Mouse (Mus musculus): ENCODE measurements around the gene Apc2. TPM values are rescaled to one million over a fixed set of nuclear protein-coding genes. Genes with fewer than 3 reads are reported as not detected.

Apc2 gene
- polyA plus RNA-seq (2012; ENCODE audit: low replicate concordance), result 0.09 and 0.10 TPM in 2 replicates

GRCm38 (mm10) chr10:80295618-80296425, at the start of gene Apc2:
Gene Apc2 (plus strand): TSS chr10:80295977.

GRCm38 (mm10) chr10:80248971-80249640, 46.7 kb upstream of the Apc2 start, which contains the start of gene Ndufs7:
Gene Ndufs7 (plus strand): TSS chr10:80249121.

GRCm38 (mm10) chr10:80260642-80261584, 34.9 kb upstream of the Apc2 start, which contains the start of the genes Gamt and Dazap1:
Gene Gamt (minus strand): TSS chr10:80261012.
Gene Dazap1 (plus strand): TSS chr10:80261486.

GRCm38 (mm10) chr10:80292251-80293146, 3.3 kb upstream of the Apc2 start, which contains the start of gene Rps15:
Gene Rps15 (plus strand): TSS chr10:80292453.

GRCm38 (mm10) chr10:80320340-80320760, 24.6 kb downstream of the Apc2 start, which contains the start of gene 2310011J03Rik:
Gene 2310011J03Rik (minus strand): TSS chr10:80320537.

GRCm38 (mm10) chr10:80329273-80330081, 33.7 kb downstream of the Apc2 start, which contains the start of the genes Pcsk4 and Reep6:
Gene Pcsk4 (minus strand): TSS chr10:80329498.
Gene Reep6 (plus strand): TSS chr10:80329953.

GRCm38 (mm10) chr10:80348244-80348781, 52.5 kb downstream of the Apc2 start, which contains the start of gene Adamtsl5:
Gene Adamtsl5 (minus strand): TSS chr10:80348412.

GRCm38 (mm10) chr10:80356001-80356682, 60.4 kb downstream of the Apc2 start, which contains the start of gene Plk5:
Gene Plk5 (plus strand): TSS chr10:80356459.

Other genes with a start within 250 kb of the Apc2 start
- 698 and 1,678 TPM in 2 replicates for gene Gpx4, start 248.8 kb upstream of the Apc2 start, polyA plus RNA-seq (2012; ENCODE audit: low replicate concordance)
- 72.7 and 82.1 TPM in 2 replicates for gene Sbno2, start 190.4 kb upstream of the Apc2 start, polyA plus RNA-seq (2012; ENCODE audit: low replicate concordance)
- gene Stk11, start 180.2 kb upstream of the Apc2 start, polyA plus RNA-seq (2012; ENCODE audit: low replicate concordance), result 127 and 185 TPM in 2 replicates
- gene Atp5d, start 157.3 kb upstream of the Apc2 start, polyA plus RNA-seq (2012; ENCODE audit: low replicate concordance), result 1,038 and 1,245 TPM in 2 replicates
- 40.1 and 43.9 TPM in 2 replicates for gene Cbarp, start 155.1 kb upstream of the Apc2 start, polyA plus RNA-seq (2012; ENCODE audit: low replicate concordance)
- gene Midn, start 147.7 kb upstream of the Apc2 start, polyA plus RNA-seq (2012; ENCODE audit: low replicate concordance), result 224 and 253 TPM in 2 replicates
- gene Cirbp, start 130.0 kb upstream of the Apc2 start, polyA plus RNA-seq (2012; ENCODE audit: low replicate concordance), result 19.6 and 38.2 TPM in 2 replicates
- 7.0 and 16.7 TPM in 2 replicates for gene 1600002K03Rik, start 123.0 kb upstream of the Apc2 start, polyA plus RNA-seq (2012; ENCODE audit: low replicate concordance)
- 1.4 and 1.8 TPM in 2 replicates for gene Efna2, start 116.5 kb upstream of the Apc2 start, polyA plus RNA-seq (2012; ENCODE audit: low replicate concordance)
- 47.2 and 117 TPM in 2 replicates for gene Mum1, start 69.5 kb upstream of the Apc2 start, polyA plus RNA-seq (2012; ENCODE audit: low replicate concordance)
- 197 and 234 TPM in 2 replicates for gene Ndufs7, start 46.9 kb upstream of the Apc2 start, polyA plus RNA-seq (2012; ENCODE audit: low replicate concordance)
- gene Gamt, start 35.0 kb upstream of the Apc2 start, polyA plus RNA-seq (2012; ENCODE audit: low replicate concordance), result 0.64 and 0.93 TPM in 2 replicates
- gene Dazap1, start 34.5 kb upstream of the Apc2 start, polyA plus RNA-seq (2012; ENCODE audit: low replicate concordance), result 831 and 856 TPM in 2 replicates
- 1,647 and 3,347 TPM in 2 replicates for gene Rps15, start 3.5 kb upstream of the Apc2 start, polyA plus RNA-seq (2012; ENCODE audit: low replicate concordance)
- 80.6 and 113 TPM in 2 replicates for gene 2310011J03Rik, start 24.6 kb downstream of the Apc2 start, polyA plus RNA-seq (2012; ENCODE audit: low replicate concordance)
- 29.8 and 43.5 TPM in 2 replicates for gene Pcsk4, start 33.5 kb downstream of the Apc2 start, polyA plus RNA-seq (2012; ENCODE audit: low replicate concordance)
- 198 and 406 TPM in 2 replicates for gene Reep6, start 34.0 kb downstream of the Apc2 start, polyA plus RNA-seq (2012; ENCODE audit: low replicate concordance)
- 59.0 and 75.4 TPM in 2 replicates for gene Adamtsl5, start 52.4 kb downstream of the Apc2 start, polyA plus RNA-seq (2012; ENCODE audit: low replicate concordance)
- not detected in 2 replicates for gene Plk5, start 60.5 kb downstream of the Apc2 start, polyA plus RNA-seq (2012; ENCODE audit: low replicate concordance)
- 45.9 and 68.4 TPM in 2 replicates for gene Mex3d, start 91.7 kb downstream of the Apc2 start, polyA plus RNA-seq (2012; ENCODE audit: low replicate concordance)
- 234 and 272 TPM in 2 replicates for gene Mbd3, start 103.6 kb downstream of the Apc2 start, polyA plus RNA-seq (2012; ENCODE audit: low replicate concordance)
- gene Uqcr11, start 110.9 kb downstream of the Apc2 start, polyA plus RNA-seq (2012; ENCODE audit: low replicate concordance), result 544 and 1,539 TPM in 2 replicates
- 1,132 and 1,188 TPM in 2 replicates for gene Tcf3, start 137.7 kb downstream of the Apc2 start, polyA plus RNA-seq (2012; ENCODE audit: low replicate concordance)
- gene Onecut3, start 198.9 kb downstream of the Apc2 start, polyA plus RNA-seq (2012; ENCODE audit: low replicate concordance), result not detected in 2 replicates
- gene Atp8b3, start 243.1 kb downstream of the Apc2 start, polyA plus RNA-seq (2012; ENCODE audit: low replicate concordance), result not detected in 2 replicates

Data from leukemia stem cell, adult 10-12 weeks (primary cell).